Mouse (Mus musculus) thymus, adult 2 months (tissue): ENCODE results near the gene Tcf19.
A peak's percentile ranks its signal among the peaks of the same experiment; 100 is the strongest.

Experiments used
- CTCF ChIP-seq: fragments of 200-500 bp; IDR thresholded peaks from 2 replicates; pipeline ENCODE4 v1.5.1; 2012; ENCODE audit warnings: mild to moderate bottlenecking, control low read depth, low read length, moderate library complexity, borderline replicate concordance; ENCODE audit not compliant: control insufficient read depth, poor library complexity, insufficient read depth; ENCODE audit errors: extremely low read depth
- POLR2A ChIP-seq: fragments of 200-500 bp; IDR thresholded peaks from 2 replicates; pipeline ENCODE4 v1.6.1; 2012; ENCODE audit warnings: mild to moderate bottlenecking, low read length, control low read depth, moderate library complexity; ENCODE audit not compliant: control insufficient read depth, poor library complexity, insufficient read depth; ENCODE audit errors: extremely low read depth

DNA sequence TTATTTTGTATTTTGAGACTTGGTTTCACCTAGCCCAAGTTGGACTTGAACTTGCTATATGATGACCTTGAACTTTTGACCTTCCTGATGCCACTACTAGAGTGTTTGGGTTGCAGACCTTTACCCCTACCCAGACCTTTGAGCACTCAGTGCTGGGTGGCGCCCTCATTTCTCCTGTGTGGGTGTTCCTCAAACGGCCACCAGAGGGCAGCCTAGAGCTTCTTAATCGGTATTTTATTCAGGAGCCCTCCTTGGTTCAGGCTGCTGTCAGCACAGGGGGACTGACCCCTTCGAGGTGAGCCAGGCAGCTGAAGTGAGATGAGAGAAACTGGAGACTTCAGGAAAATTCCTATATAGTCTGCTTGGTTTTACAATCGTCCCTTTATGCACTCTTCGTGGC, 28.1 kb upstream of the Tcf19 start:
- TF ChIP-seq CTCF (peak; percentile 87), POLR2A (no peak)
